Mouse (Mus musculus) kidney, postnatal 36 days (tissue): ENCODE data around the gene Camk2d.

ENCODE experiments used
- DNase-seq, 2 experiments: peaks; one replicate each; pipeline ENCODE4 v3.0.0; 2021 to 2022; ENCODE audit warnings: mixed read lengths in 2 of 2

The Camk2d gene

GRCm38 (mm10) chr3:126596086-126596485, at the start of gene Camk2d:
TSS of gene Camk2d (plus strand) at chr3:126596302.
- peak; percentile 99 to 100 for DNase-seq

GRCm38 (mm10) chr3:126547941-126548340, 48.2 kb upstream of the Camk2d start:
- no peak for DNase-seq

GRCm38 (mm10) chr3:126563646-126564045, 32.5 kb upstream of the Camk2d start:
- DNase-seq = no peak

- no peak for DNase-seq
Measured at GRCm38 (mm10) chr3:126570628-126571027, 25.5 kb upstream of the Camk2d start.

GRCm38 (mm10) chr3:126572915-126573314, 23.2 kb upstream of the Camk2d start:
- DNase-seq = no peak

GRCm38 (mm10) chr3:126575927-126576326, 20.2 kb upstream of the Camk2d start:
- DNase-seq = peak; percentile 19 to 37

GRCm38 (mm10) chr3:126586134-126586533, 10.0 kb upstream of the Camk2d start:
- DNase-seq = no peak

GRCm38 (mm10) chr3:126587477-126587876, 8.6 kb upstream of the Camk2d start:
- DNase-seq = no peak

- DNase-seq = no peak
Measured at GRCm38 (mm10) chr3:126589556-126589955, 6.5 kb upstream of the Camk2d start.

GRCm38 (mm10) chr3:126595456-126595855, 646 bp upstream of the Camk2d start:
- no peak for DNase-seq

GRCm38 (mm10) chr3:126596491-126597160, 524 bp downstream of the Camk2d start:
- peak; percentile 84 to 90 for DNase-seq

GRCm38 (mm10) chr3:126597161-126597595, 1.1 kb downstream of the Camk2d start:
- peak; percentile 82 to 90 for DNase-seq

- peak in 1 of 2 experiments; percentile 22 for DNase-seq
Measured at GRCm38 (mm10) chr3:126597596-126598328, 1.7 kb downstream of the Camk2d start.

- DNase-seq = no peak
Measured at GRCm38 (mm10) chr3:126598329-126598676, 2.2 kb downstream of the Camk2d start.

GRCm38 (mm10) chr3:126598881-126599280, 2.8 kb downstream of the Camk2d start:
- no peak for DNase-seq

GRCm38 (mm10) chr3:126599335-126599734, 3.2 kb downstream of the Camk2d start:
- DNase-seq = no peak

- DNase-seq = no peak
Measured at GRCm38 (mm10) chr3:126599936-126600335, 3.8 kb downstream of the Camk2d start.

- DNase-seq = no peak
Measured at GRCm38 (mm10) chr3:126602772-126603171, 6.7 kb downstream of the Camk2d start.

- DNase-seq = no peak
Measured at GRCm38 (mm10) chr3:126604656-126605434, 8.7 kb downstream of the Camk2d start.

- DNase-seq = no peak
Measured at GRCm38 (mm10) chr3:126609310-126609709, 13.2 kb downstream of the Camk2d start.

GRCm38 (mm10) chr3:126609795-126610451, 13.8 kb downstream of the Camk2d start:
- no peak for DNase-seq

GRCm38 (mm10) chr3:126611624-126612023, 15.5 kb downstream of the Camk2d start:
- no peak for DNase-seq
